Mouse (Mus musculus): ENCODE measurements around the gene Slc25a31.

The Slc25a31 gene

GRCm38 (mm10) chr3:40738381-40738912 lies 29.8 kb downstream of the Slc25a31 start:
- DNase-seq (ENCODE audit: low spot score), result no peak

- peak; percentile 47 for DNase-seq (ENCODE audit: low spot score)
Observed at GRCm38 (mm10) chr3:40744024-40744835, 35.6 kb downstream of the Slc25a31 start, which contains the start of gene Hspa4l. TSS of gene Hspa4l (plus strand) at chr3:40744495.

- peak; percentile 89 for DNase-seq (ENCODE audit: low spot score)
Observed at GRCm38 (mm10) chr3:40744836-40745660, 36.4 kb downstream of the Slc25a31 start.

GRCm38 (mm10) chr3:40745661-40746547 lies 37.2 kb downstream of the Slc25a31 start:
- peak; percentile 51 for DNase-seq (ENCODE audit: low spot score)

- no peak for DNase-seq (ENCODE audit: low spot score)
Observed at GRCm38 (mm10) chr3:40760746-40761145, 52.1 kb downstream of the Slc25a31 start.

GRCm38 (mm10) chr3:40761312-40761711 lies 52.7 kb downstream of the Slc25a31 start:
- DNase-seq (ENCODE audit: low spot score), result no peak
